Mouse (Mus musculus): ENCODE results near the gene Prom1. TPM values are rescaled to one million over a fixed set of nuclear protein-coding genes. Genes with fewer than 3 reads are reported as not detected.

Prom1 gene
- polyA plus RNA-seq, 1 experiment from 2014 or later, result 23.0 TPM

DNA sequence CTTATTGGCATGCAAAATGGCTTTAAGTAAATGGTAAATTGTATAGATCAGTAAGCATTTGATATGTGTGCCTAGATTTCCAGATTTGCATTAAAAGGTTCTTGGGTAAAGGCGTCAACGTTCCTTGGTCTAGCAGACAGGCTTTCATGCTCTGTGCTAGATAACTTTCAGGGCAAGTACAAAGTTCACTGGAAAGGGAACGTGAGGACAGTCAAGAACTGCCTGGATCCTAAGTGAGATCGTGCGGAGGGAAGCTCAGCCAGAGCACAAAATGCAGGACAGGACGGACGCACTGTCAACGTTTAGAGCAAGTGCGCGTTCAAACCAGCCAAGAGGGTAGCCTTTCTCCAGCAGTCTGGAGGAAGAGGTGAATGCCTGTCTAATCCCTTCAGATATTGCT is 5.7 kb downstream of the Prom1 start:
- Histone ChIP-seq H3K9me3 (ENCODE audit: control insufficient read depth, low read length) (no peaks in the 10 kb centered on the region), H3K4me3 (ENCODE audit: low read depth, low read length) (no peak overlapping the region), H3K27me3 (replicated peaks; ENCODE audit: control insufficient read depth, insufficient read depth, low read length) (peaks cover 15% of the 10 kb centered on the region), H3K36me3 (ENCODE audit: control insufficient read depth, insufficient read depth, low read length) (no peaks in the 10 kb centered on the region), H3K27ac (ENCODE audit: low read depth, low read length) (no peak overlapping the region), H3K4me1 (replicated peaks; ENCODE audit: control insufficient read depth, insufficient read depth, low read length) (no peaks in the 10 kb centered on the region), H3K9ac (ENCODE audit: low read depth, low read length) (no peak overlapping the region), H3K4me2 (no peak overlapping the region)
- DNase-seq (ENCODE audit: low spot score) (no peak), ATAC-seq (replicated peaks; ENCODE audit: low FRiP score) (no peak)
- WGBS, result 81% methylated on average over 10 of the region's 10 CpGs

GRCm38 (mm10) chr5:44095697-44096096 is 6.1 kb downstream of the Prom1 start:
- DNase-seq (ENCODE audit: low spot score) (no peak), ATAC-seq (replicated peaks; ENCODE audit: low FRiP score) (no peak)
- Histone ChIP-seq H3K27me3 (replicated peaks; ENCODE audit: control insufficient read depth, insufficient read depth, low read length) (peaks cover 11% of the 10 kb centered on the region), H3K9ac (ENCODE audit: low read depth, low read length) (no peak overlapping the region), H3K4me1 (replicated peaks; ENCODE audit: control insufficient read depth, insufficient read depth, low read length) (no peaks in the 10 kb centered on the region), H3K36me3 (ENCODE audit: control insufficient read depth, insufficient read depth, low read length) (no peaks in the 10 kb centered on the region), H3K9me3 (ENCODE audit: control insufficient read depth, low read length) (no peaks in the 10 kb centered on the region), H3K4me3 (ENCODE audit: low read depth, low read length) (no peak overlapping the region), H3K4me2 (no peak overlapping the region), H3K27ac (ENCODE audit: low read depth, low read length) (no peak overlapping the region)
- WGBS, result 83% methylated on average over 7 of the region's 7 CpGs

GRCm38 (mm10) chr5:44087034-44087433 is 14.8 kb downstream of the Prom1 start:
- no peak for DNase-seq (ENCODE audit: low spot score)
- Histone ChIP-seq H3K4me1 (replicated peaks; ENCODE audit: control insufficient read depth, insufficient read depth, low read length) (no peaks in the 10 kb centered on the region), H3K36me3 (ENCODE audit: control insufficient read depth, insufficient read depth, low read length) (no peaks in the 10 kb centered on the region), H3K27ac (ENCODE audit: low read depth, low read length) (0 out of 2 replicates have a peak overlapping the region, but pooled peaks have one; percentile 11), H3K4me3 (ENCODE audit: low read depth, low read length) (no peak overlapping the region), H3K27me3 (replicated peaks; ENCODE audit: control insufficient read depth, insufficient read depth, low read length) (no peaks in the 10 kb centered on the region), H3K4me2 (no peak overlapping the region), H3K9me3 (ENCODE audit: control insufficient read depth, low read length) (no peaks in the 10 kb centered on the region), H3K9ac (ENCODE audit: low read depth, low read length) (no peak overlapping the region)
- no peak for ATAC-seq (replicated peaks; ENCODE audit: low FRiP score)
- WGBS, result 42% methylated on average over 5 of the region's 5 CpGs

GRCm38 (mm10) chr5:44085871-44086270 is 16.0 kb downstream of the Prom1 start:
- H3K9me3 ChIP-seq (ENCODE audit: control insufficient read depth, low read length), result no peaks in the 10 kb centered on the region
- no peaks in the 10 kb centered on the region for H3K4me1 ChIP-seq (replicated peaks; ENCODE audit: control insufficient read depth, insufficient read depth, low read length)
- WGBS, result 78% methylated on average over 7 of the region's 7 CpGs
- no peak overlapping the region for H3K4me3 ChIP-seq (ENCODE audit: low read depth, low read length)
- no peak overlapping the region for H3K9ac ChIP-seq (ENCODE audit: low read depth, low read length)
- H3K27ac ChIP-seq (ENCODE audit: low read depth, low read length), result no peak overlapping the region
- H3K36me3 ChIP-seq (ENCODE audit: control insufficient read depth, insufficient read depth, low read length), result no peaks in the 10 kb centered on the region
- no peak for ATAC-seq (replicated peaks; ENCODE audit: low FRiP score)
- no peaks in the 10 kb centered on the region for H3K27me3 ChIP-seq (replicated peaks; ENCODE audit: control insufficient read depth, insufficient read depth, low read length)
- no peak for DNase-seq (ENCODE audit: low spot score)
- no peak overlapping the region for H3K4me2 ChIP-seq

GRCm38 (mm10) chr5:44081108-44081507 is 20.7 kb downstream of the Prom1 start:
- no peak overlapping the region for H3K4me2 ChIP-seq
- WGBS, result 86% methylated on average over 1 of the region's 1 CpGs
- H3K4me3 ChIP-seq (ENCODE audit: low read depth, low read length), result no peak overlapping the region
- no peak for DNase-seq (ENCODE audit: low spot score)
- H3K9me3 ChIP-seq (ENCODE audit: control insufficient read depth, low read length), result no peaks in the 10 kb centered on the region
- no peaks in the 10 kb centered on the region for H3K27me3 ChIP-seq (replicated peaks; ENCODE audit: control insufficient read depth, insufficient read depth, low read length)
- no peak overlapping the region for H3K9ac ChIP-seq (ENCODE audit: low read depth, low read length)
- no peak for ATAC-seq (replicated peaks; ENCODE audit: low FRiP score)
- H3K36me3 ChIP-seq (ENCODE audit: control insufficient read depth, insufficient read depth, low read length), result no peaks in the 10 kb centered on the region
- H3K4me1 ChIP-seq (replicated peaks; ENCODE audit: control insufficient read depth, insufficient read depth, low read length), result no peaks in the 10 kb centered on the region
- no peak overlapping the region for H3K27ac ChIP-seq (ENCODE audit: low read depth, low read length)

GRCm38 (mm10) chr5:44080276-44081054 is 21.4 kb downstream of the Prom1 start:
- no peak overlapping the region for H3K9ac ChIP-seq (ENCODE audit: low read depth, low read length)
- no peaks in the 10 kb centered on the region for H3K4me1 ChIP-seq (replicated peaks; ENCODE audit: control insufficient read depth, insufficient read depth, low read length)
- H3K4me3 ChIP-seq (ENCODE audit: low read depth, low read length), result no peak overlapping the region
- H3K36me3 ChIP-seq (ENCODE audit: control insufficient read depth, insufficient read depth, low read length), result no peaks in the 10 kb centered on the region
- H3K9me3 ChIP-seq (ENCODE audit: control insufficient read depth, low read length), result no peaks in the 10 kb centered on the region
- H3K4me2 ChIP-seq, result no peak overlapping the region
- no peaks in the 10 kb centered on the region for H3K27me3 ChIP-seq (replicated peaks; ENCODE audit: control insufficient read depth, insufficient read depth, low read length)
- no peak for ATAC-seq (replicated peaks; ENCODE audit: low FRiP score)
- H3K27ac ChIP-seq (ENCODE audit: low read depth, low read length), result no peak overlapping the region
- no peak for DNase-seq (ENCODE audit: low spot score)
- 82% methylated on average over 8 of the region's 8 CpGs for WGBS

- 74% methylated on average over 1 of the region's 1 CpGs for WGBS
- Histone ChIP-seq H3K9ac (ENCODE audit: low read depth, low read length) (no peak overlapping the region), H3K9me3 (ENCODE audit: control insufficient read depth, low read length) (no peaks in the 10 kb centered on the region), H3K36me3 (ENCODE audit: control insufficient read depth, insufficient read depth, low read length) (no peaks in the 10 kb centered on the region), H3K4me3 (ENCODE audit: low read depth, low read length) (no peak overlapping the region), H3K4me1 (replicated peaks; ENCODE audit: control insufficient read depth, insufficient read depth, low read length) (no peaks in the 10 kb centered on the region), H3K27me3 (replicated peaks; ENCODE audit: control insufficient read depth, insufficient read depth, low read length) (no peaks in the 10 kb centered on the region), H3K27ac (ENCODE audit: low read depth, low read length) (no peak overlapping the region), H3K4me2 (no peak overlapping the region)
- DNase-seq (ENCODE audit: low spot score) (no peak), ATAC-seq (replicated peaks; ENCODE audit: low FRiP score) (no peak)
These were observed 26.4 kb downstream of the Prom1 start for GRCm38 (mm10) chr5:44075432-44075831.

DNA sequence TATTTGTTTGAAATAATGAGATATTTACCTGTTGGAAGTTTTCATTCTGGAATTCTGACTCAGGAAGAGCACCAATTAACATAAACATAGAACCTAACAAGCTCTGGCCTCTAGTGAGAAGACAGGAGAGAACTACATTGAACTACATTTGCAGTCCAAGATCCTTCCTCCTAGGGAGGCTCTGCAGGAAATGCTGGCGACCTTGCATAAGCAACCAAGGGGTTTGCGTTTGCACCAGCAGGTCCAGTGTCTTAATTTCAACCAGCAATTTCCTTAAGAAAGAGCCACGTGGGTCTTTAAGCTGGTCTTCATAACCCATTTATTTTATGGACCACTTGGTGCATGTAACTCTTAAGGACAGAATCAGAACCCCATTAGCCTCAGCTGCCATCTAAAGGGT is 28.2 kb downstream of the Prom1 start:
- no peaks in the 10 kb centered on the region for H3K27me3 ChIP-seq (replicated peaks; ENCODE audit: control insufficient read depth, insufficient read depth, low read length)
- H3K27ac ChIP-seq (ENCODE audit: low read depth, low read length), result no peak overlapping the region
- no peaks in the 10 kb centered on the region for H3K36me3 ChIP-seq (ENCODE audit: control insufficient read depth, insufficient read depth, low read length)
- H3K4me3 ChIP-seq (ENCODE audit: low read depth, low read length), result no peak overlapping the region
- H3K9ac ChIP-seq (ENCODE audit: low read depth, low read length), result no peak overlapping the region
- no peaks in the 10 kb centered on the region for H3K9me3 ChIP-seq (ENCODE audit: control insufficient read depth, low read length)
- 70% methylated on average over 3 of the region's 3 CpGs for WGBS
- H3K4me1 ChIP-seq (replicated peaks; ENCODE audit: control insufficient read depth, insufficient read depth, low read length), result no peaks in the 10 kb centered on the region
- no peak overlapping the region for H3K4me2 ChIP-seq
- no peak for DNase-seq (ENCODE audit: low spot score)
- no peak for ATAC-seq (replicated peaks; ENCODE audit: low FRiP score)

DNA sequence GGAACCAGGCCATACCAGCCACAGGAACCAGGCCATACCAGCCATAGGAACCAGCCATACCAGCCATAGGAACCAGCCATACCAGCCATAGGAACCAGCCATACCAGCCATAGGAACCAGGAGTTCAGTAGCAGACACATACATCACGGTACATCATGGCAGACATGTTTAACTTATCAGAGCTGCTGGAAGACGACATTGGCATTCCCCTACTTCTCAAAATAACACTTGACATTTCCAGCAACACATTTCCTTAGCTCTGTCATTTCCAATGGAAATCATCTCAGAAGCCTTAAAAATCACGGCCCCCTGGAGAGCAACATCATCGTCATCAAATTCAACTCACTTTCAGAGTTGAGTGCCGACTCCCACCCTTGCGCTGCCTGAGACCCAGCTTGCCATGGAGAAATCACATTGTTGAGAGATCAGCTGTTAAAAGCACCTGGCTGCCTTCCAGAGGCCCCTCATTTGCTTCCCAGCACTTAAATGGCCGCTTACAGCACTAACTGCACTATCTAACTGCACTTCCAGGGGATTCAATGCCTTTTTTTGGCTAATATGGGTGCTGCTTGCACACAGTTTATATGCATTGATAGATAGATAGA is 31.2 kb downstream of the Prom1 start:
- H3K27me3 ChIP-seq (replicated peaks; ENCODE audit: control insufficient read depth, insufficient read depth, low read length), result no peaks in the 10 kb centered on the region
- H3K4me1 ChIP-seq (replicated peaks; ENCODE audit: control insufficient read depth, insufficient read depth, low read length), result no peaks in the 10 kb centered on the region
- H3K4me3 ChIP-seq (ENCODE audit: low read depth, low read length), result no peak overlapping the region
- H3K4me2 ChIP-seq, result no peak overlapping the region
- H3K36me3 ChIP-seq (ENCODE audit: control insufficient read depth, insufficient read depth, low read length), result no peaks in the 10 kb centered on the region
- H3K27ac ChIP-seq (ENCODE audit: low read depth, low read length), result no peak overlapping the region
- 89% methylated on average over 7 of the region's 7 CpGs for WGBS
- no peak for DNase-seq (ENCODE audit: low spot score)
- H3K9ac ChIP-seq (ENCODE audit: low read depth, low read length), result no peak overlapping the region
- no peaks in the 10 kb centered on the region for H3K9me3 ChIP-seq (ENCODE audit: control insufficient read depth, low read length)
- ATAC-seq (replicated peaks; ENCODE audit: low FRiP score), result no peak

Measured in liver, embryonic 11.5 days (tissue).